Mouse (Mus musculus): ENCODE measurements around the gene Otop2.

GRCm38 (mm10) chr11:115376722-115377121, 69.8 kb downstream of the Otop2 start:
- no peak for TF ChIP-seq CTCF (IDR thresholded peaks at IDR 0.05; ENCODE audit: insufficient read depth, low read depth, low read length)
- no peak for TF ChIP-seq POLR2A (IDR thresholded peaks at IDR 0.05; ENCODE audit: insufficient read depth, low read depth, low read length)
